Mouse (Mus musculus) liver, embryonic 13.5 days (tissue): Measurements from ENCODE around the gene Sh3bp5. TPM values are rescaled to one million over a fixed set of nuclear protein-coding genes. Genes with fewer than 3 reads are reported as not detected.

Source experiments
- ATAC-seq: fragments of 200-750 bp; cut with Nextera tagmentation; 2 replicates; pipeline ENCODE4 v1.8.0; 2017; ENCODE audit warnings: low read depth, mild to moderate bottlenecking, moderate number of reproducible peaks, moderate library complexity
- DNase-seq: peaks from one replicate; pipeline ENCODE4 v3.0.0; 2022
- H3K27ac ChIP-seq: fragments of 300-500 bp; sonication (generic); 2 replicates; pipeline ENCODE4 v1.5.1; 2015; ENCODE audit warnings: moderate library complexity, mild to moderate bottlenecking, inconsistent platforms
- H3K27me3 ChIP-seq: fragments of 300-500 bp; sonication (generic); 2 replicates; pipeline ENCODE4 v1.6.1; 2015; ENCODE audit warnings: mild to moderate bottlenecking, inconsistent platforms
- H3K36me3 ChIP-seq: fragments of 300-500 bp; sonication (generic); 2 replicates; pipeline ENCODE4 v1.6.1; 2015; ENCODE audit warnings: mild to moderate bottlenecking, inconsistent platforms
- H3K4me1 ChIP-seq: fragments of 300-500 bp; sonication (generic); replicated peaks from 2 replicates; pipeline ENCODE4 v1.6.1; 2015; ENCODE audit warnings: inconsistent platforms
- H3K4me2 ChIP-seq: fragments of 300-500 bp; sonication (generic); 2 replicates; pipeline ENCODE4 v1.6.1; 2015; ENCODE audit warnings: inconsistent platforms, mild to moderate bottlenecking, moderate library complexity
- H3K4me3 ChIP-seq: fragments of 300-500 bp; sonication (generic); replicated peaks from 2 replicates; pipeline ENCODE4 v1.5.1; 2015; ENCODE audit warnings: mild to moderate bottlenecking, inconsistent platforms
- H3K9ac ChIP-seq: fragments of 300-500 bp; sonication (generic); 2 replicates; pipeline ENCODE4 v1.6.1; 2015; ENCODE audit warnings: mild to moderate bottlenecking, inconsistent platforms
- H3K9me3 ChIP-seq: fragments of 300-500 bp; sonication (generic); replicated peaks from 2 replicates; pipeline ENCODE4 v1.6.1; 2016; ENCODE audit warnings: inconsistent platforms
- WGBS: fragments of 180-500 bp; shearing (Covaris S2); methylation state at CpG from one replicate; pipeline ENCODE4 v1.1.7; 2015; ENCODE audit not compliant: insufficient replicate concordance; 5-methylcytosine and 5-hydroxymethylcytosine counted together
- polyA plus RNA-seq: library from polyadenylated mRNA; unstranded; fragments of >200 nt; fragmentation: Nextera tagmentation; extraction: Ambion mirVana; gene quantifications from 2 replicates; pipeline ENCODE4 v1.2.1, GENCODE M21; 2015

Gene Sh3bp5
- polyA plus RNA-seq, 1 experiment from 2014 or later = 13.3 TPM

- Histone ChIP-seq H3K4me2 (no peak overlapping the region), H3K4me1 (peaks cover 40% of the 10 kb centered on the region), H3K36me3 (peaks cover 5% of the 10 kb centered on the region), H3K4me3 (no peak overlapping the region), H3K9ac (no peak overlapping the region), H3K27me3 (no peaks in the 10 kb centered on the region), H3K27ac (no peak overlapping the region), H3K9me3 (0 out of 2 replicates have a peak, but pooled peaks cover 3% of the 10 kb centered on the region)
- no peak for DNase-seq
- 68% methylated on average over 3 of the region's 3 CpGs for WGBS
- no peak for ATAC-seq
These were observed 36.6 kb downstream of the Sh3bp5 start for GRCm38 (mm10) chr14:31399271-31399670.

- WGBS = 81% methylated on average over 11 of the region's 11 CpGs
- Histone ChIP-seq H3K4me2 (no peak overlapping the region), H3K4me3 (no peak overlapping the region), H3K27me3 (no peaks in the 10 kb centered on the region), H3K27ac (no peak overlapping the region), H3K4me1 (peaks cover 35% of the 10 kb centered on the region), H3K9ac (no peak overlapping the region), H3K9me3 (0 out of 2 replicates have a peak, but pooled peaks cover 3% of the 10 kb centered on the region), H3K36me3 (peaks cover 5% of the 10 kb centered on the region)
- no peak for DNase-seq
- ATAC-seq = no peak
These were observed 37.1 kb downstream of the Sh3bp5 start for GRCm38 (mm10) chr14:31398819-31399218.

GRCm38 (mm10) chr14:31397791-31398595, 37.9 kb downstream of the Sh3bp5 start:
- no peak for DNase-seq
- H3K9ac ChIP-seq = no peak overlapping the region
- H3K36me3 ChIP-seq = peaks cover 5% of the 10 kb centered on the region
- no peak for ATAC-seq
- H3K4me2 ChIP-seq = no peak overlapping the region
- no peaks in the 10 kb centered on the region for H3K27me3 ChIP-seq
- H3K9me3 ChIP-seq = 0 out of 2 replicates have a peak, but pooled peaks cover 3% of the 10 kb centered on the region
- H3K4me1 ChIP-seq = peaks cover 27% of the 10 kb centered on the region
- H3K27ac ChIP-seq = 0 out of 2 replicates have a peak overlapping the region, but pooled peaks have one; percentile 10
- WGBS = 73% methylated on average over 9 of the region's 9 CpGs
- no peak overlapping the region for H3K4me3 ChIP-seq

- no peak overlapping the region for H3K9ac ChIP-seq
- H3K4me2 ChIP-seq = no peak overlapping the region
- no peaks in the 10 kb centered on the region for H3K27me3 ChIP-seq
- DNase-seq (no peak), ATAC-seq (no peak)
- WGBS = 74% methylated on average over 12 of the region's 12 CpGs
- peaks cover 5% of the 10 kb centered on the region for H3K36me3 ChIP-seq
- peaks cover 20% of the 10 kb centered on the region for H3K4me1 ChIP-seq
- no peak overlapping the region for H3K4me3 ChIP-seq
- H3K27ac ChIP-seq = no peak overlapping the region
- H3K9me3 ChIP-seq = 0 out of 2 replicates have a peak, but pooled peaks cover 3% of the 10 kb centered on the region
These were observed 38.5 kb downstream of the Sh3bp5 start for GRCm38 (mm10) chr14:31397353-31397752.

GRCm38 (mm10) chr14:31396428-31396827, 39.5 kb downstream of the Sh3bp5 start:
- H3K27ac ChIP-seq = no peak overlapping the region
- peaks cover 5% of the 10 kb centered on the region for H3K36me3 ChIP-seq
- H3K4me3 ChIP-seq = no peak overlapping the region
- H3K27me3 ChIP-seq = no peaks in the 10 kb centered on the region
- no peak overlapping the region for H3K4me2 ChIP-seq
- WGBS = 77% methylated on average over 2 of the region's 2 CpGs
- no peak overlapping the region for H3K9ac ChIP-seq
- ATAC-seq (no peak), DNase-seq (no peak)
- H3K9me3 ChIP-seq = 0 out of 2 replicates have a peak, but pooled peaks cover 3% of the 10 kb centered on the region
- H3K4me1 ChIP-seq = peaks cover 11% of the 10 kb centered on the region

GRCm38 (mm10) chr14:31395629-31396199, 40.2 kb downstream of the Sh3bp5 start:
- Histone ChIP-seq H3K36me3 (peaks cover 5% of the 10 kb centered on the region), H3K27me3 (no peaks in the 10 kb centered on the region), H3K27ac (no peak overlapping the region), H3K4me1 (peaks cover 4% of the 10 kb centered on the region), H3K9ac (no peak overlapping the region), H3K4me2 (no peak overlapping the region), H3K9me3 (0 out of 2 replicates have a peak, but pooled peaks cover 3% of the 10 kb centered on the region), H3K4me3 (no peak overlapping the region)
- ATAC-seq = no peak
- DNase-seq = no peak
- WGBS = 83% methylated on average over 7 of the region's 7 CpGs

- Histone ChIP-seq H3K4me3 (no peak overlapping the region), H3K4me2 (no peak overlapping the region), H3K36me3 (peaks cover 5% of the 10 kb centered on the region), H3K27ac (no peak overlapping the region), H3K9ac (no peak overlapping the region), H3K27me3 (no peaks in the 10 kb centered on the region), H3K9me3 (0 out of 2 replicates have a peak, but pooled peaks cover 3% of the 10 kb centered on the region), H3K4me1 (no peaks in the 10 kb centered on the region; the same call in none of the 2 replicates)
- ATAC-seq (no peak), DNase-seq (no peak)
- WGBS = 78% methylated on average over 9 of the region's 9 CpGs
These were observed 40.9 kb downstream of the Sh3bp5 start for GRCm38 (mm10) chr14:31394822-31395532.

- H3K4me1 ChIP-seq = no peaks in the 10 kb centered on the region; the same call in none of the 2 replicates
- no peak overlapping the region for H3K4me2 ChIP-seq
- H3K9me3 ChIP-seq = 0 out of 2 replicates have a peak, but pooled peaks cover 3% of the 10 kb centered on the region
- DNase-seq (no peak), ATAC-seq (no peak)
- no peak overlapping the region for H3K27ac ChIP-seq
- H3K36me3 ChIP-seq = peaks cover 5% of the 10 kb centered on the region
- no peaks in the 10 kb centered on the region for H3K27me3 ChIP-seq
- no peak overlapping the region for H3K4me3 ChIP-seq
- 80% methylated on average over 7 of the region's 7 CpGs for WGBS
- H3K9ac ChIP-seq = no peak overlapping the region
These were observed 41.8 kb downstream of the Sh3bp5 start for GRCm38 (mm10) chr14:31393936-31394630.

GRCm38 (mm10) chr14:31393546-31393890, 42.4 kb downstream of the Sh3bp5 start:
- Histone ChIP-seq H3K4me1 (peaks cover 4% of the 10 kb centered on the region), H3K9ac (no peak overlapping the region), H3K36me3 (peaks cover 5% of the 10 kb centered on the region), H3K27me3 (no peaks in the 10 kb centered on the region), H3K9me3 (0 out of 2 replicates have a peak, but pooled peaks cover 3% of the 10 kb centered on the region), H3K27ac (no peak overlapping the region), H3K4me2 (no peak overlapping the region), H3K4me3 (no peak overlapping the region)
- WGBS = 68% methylated on average over 3 of the region's 3 CpGs
- ATAC-seq (no peak), DNase-seq (no peak)

GRCm38 (mm10) chr14:31392873-31393545, 42.9 kb downstream of the Sh3bp5 start:
- ATAC-seq (no peak), DNase-seq (no peak)
- Histone ChIP-seq H3K4me2 (no peak overlapping the region), H3K36me3 (peaks cover 5% of the 10 kb centered on the region), H3K4me1 (peaks cover 6% of the 10 kb centered on the region), H3K4me3 (no peak overlapping the region), H3K9ac (no peak overlapping the region), H3K9me3 (0 out of 2 replicates have a peak, but pooled peaks cover 3% of the 10 kb centered on the region), H3K27ac (0 out of 2 replicates have a peak overlapping the region, but pooled peaks have one; percentile 9), H3K27me3 (no peaks in the 10 kb centered on the region)
- 38% methylated on average over 8 of the region's 8 CpGs for WGBS
